Mouse (Mus musculus) intestine, postnatal 0 days (tissue): ENCODE data around the gene Bod1l. TPM values are rescaled to one million over a fixed set of nuclear protein-coding genes. Genes with fewer than 3 reads are reported as not detected.

ENCODE experiments used
- ATAC-seq: fragments of 200-750 bp; cut with Nextera tagmentation; 2 replicates; pipeline ENCODE4 v1.8.0; 2017; ENCODE audit warnings: mild to moderate bottlenecking, moderate TSS enrichment, moderate library complexity
- H3K27ac ChIP-seq: fragments of 300-500 bp; sonication (generic); 2 replicates; pipeline ENCODE4 v1.5.1; 2014; ENCODE audit warnings: mild to moderate bottlenecking, low read depth, low read length, moderate library complexity
- H3K27me3 ChIP-seq: fragments of 300-500 bp; sonication (generic); replicated peaks from 2 replicates; pipeline ENCODE4 v1.6.1; 2014; ENCODE audit warnings: low read length, mixed read lengths; ENCODE audit not compliant: control insufficient read depth, insufficient read depth
- H3K36me3 ChIP-seq: fragments of 300-500 bp; sonication (generic); 2 replicates; pipeline ENCODE4 v1.6.1; 2014; ENCODE audit warnings: mild to moderate bottlenecking, moderate library complexity; ENCODE audit not compliant: control insufficient read depth, insufficient read depth
- H3K4me1 ChIP-seq: fragments of 300-500 bp; sonication (generic); replicated peaks from 2 replicates; pipeline ENCODE4 v1.6.1; 2014; ENCODE audit warnings: antibody characterized with exemption, low read length, mixed read lengths; ENCODE audit not compliant: control insufficient read depth, insufficient read depth
- H3K4me2 ChIP-seq: fragments of 300-500 bp; sonication (generic); replicated peaks from 2 replicates; pipeline ENCODE4 v1.6.1; 2014; ENCODE audit warnings: low read depth, mild to moderate bottlenecking, moderate library complexity
- H3K4me3 ChIP-seq: fragments of 300-500 bp; sonication (generic); 2 replicates; pipeline ENCODE4 v1.5.1; 2014; ENCODE audit warnings: low read depth, low read length
- H3K9ac ChIP-seq: fragments of 300-500 bp; sonication (generic); 2 replicates; pipeline ENCODE4 v1.6.1; 2014; ENCODE audit warnings: mild to moderate bottlenecking, low read depth, low read length
- H3K9me3 ChIP-seq: fragments of 300-500 bp; sonication (generic); 2 replicates; pipeline ENCODE4 v1.6.1; 2016; ENCODE audit warnings: mixed run types; ENCODE audit not compliant: control insufficient read depth
- CTCF ChIP-seq: sonication (generic); IDR thresholded peaks from 2 replicates; pipeline ENCODE4 v1.5.1; 2016; ENCODE audit warnings: low read depth, mild to moderate bottlenecking, control low read depth, antibody characterized with exemption, moderate library complexity
- WGBS: fragments of 180-500 bp; shearing (Covaris S2); extraction: QIAGEN DNeasy Blood & Tissue Kit; methylation state at CpG from one replicate; pipeline ENCODE4 v1.1.7; 2014; 5-methylcytosine and 5-hydroxymethylcytosine counted together
- polyA plus RNA-seq: library from polyadenylated mRNA; unstranded; fragments of >200 nt; fragmentation: Nextera tagmentation; extraction: Ambion mirVana; gene quantifications from 2 replicates; pipeline ENCODE4 v1.2.1, GENCODE M21; 2015

Gene Bod1l
- polyA plus RNA-seq, 1 experiment from 2014 or later: 13.2 TPM

DNA sequence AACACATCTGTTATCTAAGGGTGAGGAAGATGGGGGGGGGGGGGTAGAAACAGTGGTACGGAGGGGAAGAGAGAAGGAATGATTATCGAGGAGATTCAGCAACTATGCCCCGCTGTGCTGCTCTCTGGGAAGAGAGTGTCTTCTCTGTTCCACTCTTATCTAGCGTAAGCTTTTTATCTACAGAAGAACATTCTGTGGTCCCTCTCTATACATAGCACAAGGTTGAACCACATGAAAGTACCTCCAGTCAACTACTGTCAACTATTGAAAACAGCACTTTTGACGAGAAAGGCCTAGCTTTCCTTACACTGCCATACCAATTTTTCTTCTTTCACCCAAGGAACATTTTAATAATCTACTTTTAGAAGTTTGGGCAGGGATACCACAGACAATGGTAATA lies 2.4 kb downstream of the Bod1l start:
- H3K36me3 ChIP-seq: 0 out of 2 replicates have a peak, but pooled peaks cover 3% of the 10 kb centered on the region
- no peak overlapping the region for H3K27ac ChIP-seq
- ATAC-seq: no peak
- no peaks in the 10 kb centered on the region for H3K9me3 ChIP-seq
- H3K4me2 ChIP-seq: no peak overlapping the region
- H3K4me1 ChIP-seq: peaks cover 5% of the 10 kb centered on the region; the same call in 1 of the 2 replicates
- TF ChIP-seq CTCF: no peak
- no peak overlapping the region for H3K9ac ChIP-seq
- H3K27me3 ChIP-seq: no peaks in the 10 kb centered on the region
- H3K4me3 ChIP-seq: no peak overlapping the region
- WGBS: 88% methylated on average over 4 of the region's 5 CpGs

DNA sequence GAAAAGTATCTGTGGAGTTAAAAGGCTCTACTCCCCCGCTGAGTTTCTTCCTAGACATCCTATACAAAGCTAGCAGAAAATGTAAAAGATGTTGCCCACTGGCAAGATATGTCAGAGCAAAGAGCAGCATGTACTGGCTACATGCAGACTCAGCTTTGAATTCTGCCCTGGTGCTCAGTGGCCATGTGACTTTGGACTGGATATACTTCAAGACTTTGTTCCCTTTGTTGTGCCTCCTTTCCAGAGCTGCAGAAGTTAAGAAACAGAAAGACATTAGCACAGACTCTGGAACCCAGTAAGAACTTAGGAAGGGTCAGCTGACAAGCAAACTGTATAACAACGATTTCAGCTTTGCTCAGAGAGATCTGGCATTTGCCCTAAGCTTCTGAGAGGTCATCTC lies 14.0 kb downstream of the Bod1l start:
- no peak for TF ChIP-seq CTCF
- Histone ChIP-seq H3K4me3 (no peak overlapping the region), H3K36me3 (peaks cover 67% of the 10 kb centered on the region), H3K4me2 (no peak overlapping the region), H3K9ac (no peak overlapping the region), H3K27me3 (no peaks in the 10 kb centered on the region), H3K9me3 (no peaks in the 10 kb centered on the region), H3K4me1 (no peaks in the 10 kb centered on the region), H3K27ac (no peak overlapping the region)
- WGBS: 81% methylated on average over 2 of the region's 2 CpGs
- peak; percentile 73 for ATAC-seq

- no peak for TF ChIP-seq CTCF
- no peaks in the 10 kb centered on the region for H3K9me3 ChIP-seq
- H3K27ac ChIP-seq: no peak overlapping the region
- 90% methylated on average over 9 of the region's 9 CpGs for WGBS
- H3K9ac ChIP-seq: no peak overlapping the region
- ATAC-seq: no peak
- H3K4me1 ChIP-seq: no peaks in the 10 kb centered on the region
- H3K27me3 ChIP-seq: no peaks in the 10 kb centered on the region
- H3K4me2 ChIP-seq: no peak overlapping the region
- no peak overlapping the region for H3K4me3 ChIP-seq
- peaks cover 80% of the 10 kb centered on the region for H3K36me3 ChIP-seq
These were observed 23.0 kb downstream of the Bod1l start for GRCm38 (mm10) chr5:41821158-41821557.

DNA sequence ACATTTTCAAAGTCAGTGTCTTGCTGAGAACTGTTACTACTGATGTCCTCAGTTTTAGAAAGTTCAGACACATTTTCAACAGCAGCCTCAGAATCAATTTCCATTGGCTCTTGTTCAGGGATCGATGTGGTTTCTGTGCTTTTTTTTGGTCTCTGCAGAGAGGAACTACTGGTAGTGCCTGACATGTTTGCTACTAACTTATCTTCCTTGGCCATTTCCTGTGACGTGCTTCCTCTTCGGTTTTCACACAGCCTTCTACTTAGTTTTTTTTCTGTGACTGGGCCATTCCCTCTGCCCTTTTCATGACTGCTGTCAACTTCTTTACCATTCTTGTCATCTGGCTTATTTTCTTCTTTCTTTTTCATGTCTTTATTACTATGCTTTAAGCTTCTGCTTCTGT lies 23.6 kb downstream of the Bod1l start:
- no peaks in the 10 kb centered on the region for H3K9me3 ChIP-seq
- H3K4me2 ChIP-seq: no peak overlapping the region
- H3K27ac ChIP-seq: no peak overlapping the region
- H3K4me1 ChIP-seq: no peaks in the 10 kb centered on the region
- no peak overlapping the region for H3K9ac ChIP-seq
- H3K36me3 ChIP-seq: peaks cover 81% of the 10 kb centered on the region
- WGBS: 87% methylated on average over 3 of the region's 3 CpGs
- no peak for ATAC-seq
- no peak for TF ChIP-seq CTCF
- no peaks in the 10 kb centered on the region for H3K27me3 ChIP-seq
- no peak overlapping the region for H3K4me3 ChIP-seq

GRCm38 (mm10) chr5:41812516-41812915 lies 31.6 kb downstream of the Bod1l start:
- no peak for ATAC-seq
- 65% methylated on average over 6 of the region's 6 CpGs for WGBS
- Histone ChIP-seq H3K9me3 (no peaks in the 10 kb centered on the region), H3K9ac (no peak overlapping the region), H3K27ac (no peak overlapping the region), H3K27me3 (no peaks in the 10 kb centered on the region), H3K36me3 (peaks cover 53% of the 10 kb centered on the region), H3K4me1 (no peaks in the 10 kb centered on the region), H3K4me3 (no peak overlapping the region), H3K4me2 (no peak overlapping the region)
- no peak for TF ChIP-seq CTCF

DNA sequence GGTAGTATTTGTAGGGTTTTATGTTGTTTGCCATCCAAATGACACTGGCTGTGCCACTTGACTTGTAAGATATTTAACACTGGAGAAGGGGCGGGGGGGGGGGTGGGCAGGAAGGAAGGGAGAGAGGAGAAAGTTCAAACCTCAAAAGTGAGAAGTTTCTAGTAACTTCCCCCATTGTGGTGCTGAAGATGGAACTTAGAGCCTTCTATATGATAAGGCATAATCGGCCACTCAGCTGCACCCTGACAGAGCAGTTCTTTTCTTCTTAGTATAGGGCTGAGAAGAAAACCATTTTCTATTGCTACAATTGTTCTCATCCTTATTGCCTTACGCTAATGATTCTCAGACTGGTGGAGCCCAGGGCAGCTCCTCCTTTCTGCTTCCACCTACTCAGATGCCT lies 32.8 kb downstream of the Bod1l start:
- TF ChIP-seq CTCF: no peak
- no peaks in the 10 kb centered on the region for H3K4me1 ChIP-seq
- H3K9me3 ChIP-seq: no peaks in the 10 kb centered on the region
- H3K27me3 ChIP-seq: no peaks in the 10 kb centered on the region
- no peak overlapping the region for H3K4me3 ChIP-seq
- H3K9ac ChIP-seq: no peak overlapping the region
- WGBS: 74% methylated on average over 3 of the region's 3 CpGs
- peaks cover 53% of the 10 kb centered on the region for H3K36me3 ChIP-seq
- ATAC-seq: no peak
- no peak overlapping the region for H3K4me2 ChIP-seq
- no peak overlapping the region for H3K27ac ChIP-seq

DNA sequence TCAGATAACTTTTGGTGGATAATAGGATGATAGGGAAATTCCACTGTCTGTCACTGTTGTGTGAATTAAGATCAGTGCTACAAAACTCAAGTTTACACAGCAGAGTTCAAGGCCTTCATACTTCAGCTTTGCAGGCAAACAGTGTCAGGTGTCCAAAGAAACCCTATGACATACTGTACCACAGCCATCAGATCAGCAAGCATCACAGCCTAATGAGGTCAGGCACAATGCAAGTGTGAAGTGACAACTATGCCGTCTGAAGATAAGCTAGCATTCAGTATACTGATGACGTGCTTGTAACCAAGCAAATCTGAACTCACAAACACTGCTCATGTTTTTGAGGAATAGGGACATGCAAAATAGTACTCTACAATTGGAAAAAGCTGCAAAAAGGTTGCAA lies 36.7 kb downstream of the Bod1l start:
- Histone ChIP-seq H3K4me1 (no peaks in the 10 kb centered on the region), H3K4me3 (no peak overlapping the region), H3K27ac (no peak overlapping the region), H3K9me3 (no peaks in the 10 kb centered on the region), H3K27me3 (no peaks in the 10 kb centered on the region), H3K36me3 (peaks cover 50% of the 10 kb centered on the region), H3K9ac (no peak overlapping the region), H3K4me2 (no peak overlapping the region)
- no peak for ATAC-seq
- WGBS: 86% methylated on average over 2 of the region's 2 CpGs
- no peak for TF ChIP-seq CTCF
